Mouse (Mus musculus) CH12.LX (cell line): ENCODE measurements around the gene Sf1. TPM values are rescaled to one million over a fixed set of nuclear protein-coding genes. Genes with fewer than 3 reads are reported as not detected.
A peak's percentile ranks its signal among the peaks of the same experiment; 100 is the strongest.

ENCODE experiments used
- DNase-seq: peaks from one replicate; pipeline ENCODE4 v3.0.0-alpha.2; 2013; ENCODE audit errors: extremely low read depth
- H3K27ac ChIP-seq: 2 replicates; pipeline ENCODE4 v1.5.1; 2012; ENCODE audit warnings: low read depth, mild to moderate bottlenecking, control low read depth, moderate library complexity; ENCODE audit not compliant: insufficient read depth
- H3K27me3 ChIP-seq: replicated peaks from 2 replicates; pipeline ENCODE3; 2012; ENCODE audit warnings: inconsistent platforms
- H3K36me3 ChIP-seq, 2 experiments: replicated peaks in 1 of 2; 2 replicates each; pipeline versions ENCODE3 to v1.6.1; 2012; ENCODE audit warnings: inconsistent platforms in 1 of 2, low read length in 1 of 2, mild to moderate bottlenecking in 1 of 2, mixed read lengths in 1 of 2, moderate library complexity in 1 of 2; ENCODE audit not compliant: control insufficient read depth in 1 of 2, insufficient read depth in 1 of 2
- H3K4me1 ChIP-seq, 2 experiments: 2 replicates each; pipeline ENCODE4 v1.6.1; 2012; ENCODE audit warnings: inconsistent platforms in 1 of 2, moderate library complexity in 1 of 2; ENCODE audit not compliant: insufficient read depth in 2 of 2, control insufficient read depth in 1 of 2
- H3K4me2 ChIP-seq: 2 replicates; pipeline ENCODE4 v1.6.1; 2012; ENCODE audit warnings: low read depth, mild to moderate bottlenecking, control low read depth; ENCODE audit not compliant: poor library complexity, insufficient read depth, severe bottlenecking
- H3K4me3 ChIP-seq, 3 experiments: fragments of 150-350 bp in 1 of 3; sonication (generic) in 1 of 3; replicated peaks in 1 of 3; 2 replicates each; pipeline versions ENCODE3 to v1.5.1; 2011 to 2012; ENCODE audit warnings: low read depth in 2 of 3, low read length in 2 of 3, mild to moderate bottlenecking in 2 of 3, moderate library complexity in 2 of 3, control low read depth in 1 of 3, improper control_type of control experiment in 1 of 3, inconsistent platforms in 1 of 3, mixed read lengths in 1 of 3; ENCODE audit not compliant: poor library complexity in 1 of 3
- H3K79me2 ChIP-seq: replicated peaks from 2 replicates; pipeline ENCODE4 v1.6.1; 2012; ENCODE audit warnings: mild to moderate bottlenecking, moderate library complexity; ENCODE audit not compliant: control insufficient read depth, poor library complexity, insufficient read depth, severe bottlenecking; ENCODE audit errors: extremely low read depth
- H3K9ac ChIP-seq: 2 replicates; pipeline ENCODE4 v1.6.1; 2012; ENCODE audit warnings: low read depth, mild to moderate bottlenecking, control low read depth, moderate library complexity; ENCODE audit not compliant: insufficient read depth
- H3K9me3 ChIP-seq: replicated peaks from 2 replicates; pipeline ENCODE3; 2012; ENCODE audit warnings: low read length, inconsistent platforms, mixed read lengths
- CHD1 ChIP-seq: IDR thresholded peaks from 2 replicates; pipeline ENCODE4 v1.6.1; 2012; ENCODE audit warnings: low read depth, low read length, improper control_type of control experiment, inconsistent platforms
- CTCF ChIP-seq, 2 experiments: IDR thresholded peaks in 1 of 2; conservative IDR thresholded peaks in 1 of 2; 2 replicates each; pipeline ENCODE4 v1.5.1; 2011 to 2012; ENCODE audit warnings: low read depth in 2 of 2, low read length in 2 of 2, improper control_type of control experiment in 1 of 2, inconsistent platforms in 1 of 2, mild to moderate bottlenecking in 1 of 2, moderate library complexity in 1 of 2
- E2F4 ChIP-seq: IDR thresholded peaks from 2 replicates; pipeline ENCODE4 v1.6.1; 2011; ENCODE audit warnings: low read depth, low read length, improper control_type of control experiment; ENCODE audit not compliant: insufficient replicate concordance
- EP300 ChIP-seq: IDR thresholded peaks from 2 replicates; pipeline ENCODE4 v1.6.1; 2011; ENCODE audit warnings: low read length, improper control_type of control experiment
- JUND ChIP-seq: conservative IDR thresholded peaks from 2 replicates; pipeline ENCODE4 v1.6.1; 2011; ENCODE audit warnings: low read depth, low read length, improper control_type of control experiment
- MEF2A ChIP-seq: IDR thresholded peaks from 2 replicates; pipeline ENCODE4 v1.6.1; 2014; ENCODE audit warnings: low read depth, mild to moderate bottlenecking, inconsistent platforms, low read length, improper control_type of control experiment, borderline replicate concordance
- NRF1 ChIP-seq: IDR thresholded peaks from 2 replicates; pipeline ENCODE4 v1.6.1; 2014; ENCODE audit warnings: low read depth, mild to moderate bottlenecking, inconsistent platforms, low read length, improper control_type of control experiment, moderate library complexity
- PAX5 ChIP-seq: IDR thresholded peaks from 2 replicates; pipeline ENCODE4 v1.6.1; 2012; ENCODE audit warnings: low read length, inconsistent platforms, mixed read lengths
- POLR2A ChIP-seq: IDR thresholded peaks from 2 replicates; pipeline ENCODE4 v1.6.1; 2011; ENCODE audit warnings: low read depth, mild to moderate bottlenecking, improper control_type of control experiment, low read length
- POLR2AphosphoS2 ChIP-seq: IDR thresholded peaks from 2 replicates; pipeline ENCODE4 v1.6.1; 2011; ENCODE audit warnings: low read depth, low read length, improper control_type of control experiment
- RAD21 ChIP-seq: IDR thresholded peaks from 2 replicates; pipeline ENCODE4 v1.6.1; 2011; ENCODE audit warnings: low read depth, mild to moderate bottlenecking, low read length, improper control_type of control experiment, moderate library complexity
- RCOR1 ChIP-seq: conservative IDR thresholded peaks from 2 replicates; pipeline ENCODE4 v1.6.1; 2012; ENCODE audit warnings: low read depth, mild to moderate bottlenecking, inconsistent platforms, low read length, improper control_type of control experiment
- SIN3A ChIP-seq: IDR thresholded peaks from 2 replicates; pipeline ENCODE4 v1.6.1; 2012; ENCODE audit warnings: low read length, improper control_type of control experiment, inconsistent platforms
- TBP ChIP-seq: conservative IDR thresholded peaks from 2 replicates; pipeline ENCODE4 v1.6.1; 2011; ENCODE audit warnings: low read depth, low read length, improper control_type of control experiment
- TCF12 ChIP-seq: IDR thresholded peaks from 2 replicates; pipeline ENCODE4 v1.6.1; 2014; ENCODE audit warnings: low read depth, mild to moderate bottlenecking, inconsistent platforms, low read length, improper control_type of control experiment
- ZC3H11A ChIP-seq: IDR thresholded peaks from 2 replicates; pipeline ENCODE4 v1.6.1; 2012; ENCODE audit warnings: low read depth, mild to moderate bottlenecking, inconsistent platforms, low read length, improper control_type of control experiment
- ZMIZ1 ChIP-seq: IDR thresholded peaks from 2 replicates; pipeline ENCODE4 v1.6.1; 2012; ENCODE audit warnings: low read depth, mild to moderate bottlenecking, inconsistent platforms, low read length, improper control_type of control experiment
- dilution Hi-C: fragments of 300-500 bp; cut with MboI; formaldehyde crosslinking; loops from 2 replicates; pipeline ENCODE4 v1.14.3; 2020; ENCODE audit warnings: low sequenced_read_pairs; ENCODE audit not compliant: extremely low pct_unique_long_range_greater_than_20kb, extremely low pct_ligation_motif_present
- in situ Hi-C: fragments of 300-500 bp; cut with MboI; formaldehyde crosslinking; loops from 3 replicates; pipeline ENCODE4 v1.14.3; 2019; ENCODE audit warnings: low sequenced_read_pairs, low pct_ligation_motif_present, low pct_unique_long_range_greater_than_20kb, mixed read lengths
- polyA plus RNA-seq: library from polyadenylated mRNA; unstranded; fragments of >175 nt; gene quantifications from 2 replicates; pipeline ENCODE4 v1.2.1, GENCODE M21; 2012; ENCODE audit warnings: low read depth; ENCODE audit not compliant: insufficient read length
- total RNA-seq, 2 experiments: library from RNA; depleted of rRNA; stranded (reverse); fragments of 300-350 nt in 1 of 2; fragments of >200 nt in 1 of 2; gene quantifications; 2 replicates each; pipeline ENCODE4 v1.2.3; 2012 to 2014

The Sf1 gene
- total and polyA plus RNA-seq, 3 experiments = 54.5 to 251 (median 70.4) TPM

DNA sequence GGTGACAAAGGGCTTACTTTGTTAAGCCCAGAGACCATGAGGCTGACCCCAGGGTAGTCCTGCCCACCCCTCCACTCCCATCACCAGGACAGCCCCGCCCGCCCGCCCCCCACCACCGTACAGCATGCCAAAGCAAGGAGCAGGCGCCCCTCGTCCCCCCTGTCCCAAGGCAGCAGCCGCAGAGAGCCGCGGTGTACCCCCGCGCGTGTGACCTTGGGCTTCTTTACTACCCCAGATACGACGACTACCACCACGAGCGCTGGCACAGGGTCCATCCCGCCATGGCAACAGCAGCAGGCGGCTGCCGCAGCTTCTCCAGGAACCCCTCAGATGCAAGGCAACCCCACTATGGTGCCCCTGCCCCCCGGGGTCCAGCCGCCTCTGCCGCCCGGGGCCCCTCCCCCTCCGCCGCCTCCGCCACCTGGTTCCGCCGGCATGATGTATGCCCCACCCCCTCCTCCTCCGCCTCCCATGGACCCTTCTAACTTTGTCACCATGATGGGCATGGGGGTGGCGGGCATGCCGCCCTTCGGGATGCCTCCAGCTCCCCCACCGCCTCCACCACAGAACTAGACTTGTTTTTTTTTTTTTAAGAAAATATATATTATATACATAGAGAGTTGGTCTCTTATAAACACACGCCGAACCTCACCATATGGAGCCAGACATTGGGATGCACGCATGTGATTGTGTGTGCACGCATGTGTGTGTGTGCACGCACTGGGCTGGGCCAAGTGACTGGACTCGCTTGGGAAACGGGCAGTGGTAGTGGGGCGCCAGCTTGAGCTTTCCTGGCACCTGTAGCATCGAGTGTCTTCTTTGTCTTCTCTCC is 12.1 kb downstream of the Sf1 start:
- peaks cover 11% of the 10 kb centered on the region for H3K79me2 ChIP-seq
- in situ Hi-C loops (no loop called here), dilution Hi-C loops (no loop called here)
- no peaks in the 10 kb centered on the region for H3K27me3 ChIP-seq
- H3K4me3 ChIP-seq = no peak overlapping the region
- no peak overlapping the region for H3K4me2 ChIP-seq
- peaks cover 2 to 53% of the 10 kb centered on the region in 2 experiments; a peak in 3 of 4 replicates for H3K4me1 ChIP-seq
- peaks cover 89 to 96% of the 10 kb centered on the region in 2 experiments for H3K36me3 ChIP-seq
- no peak overlapping the region for H3K9ac ChIP-seq
- no peak overlapping the region for H3K27ac ChIP-seq
- no peak for TF ChIP-seq RAD21
- TF ChIP-seq POLR2AphosphoS2 = no peak
- no peak for TF ChIP-seq JUND
- TF ChIP-seq RCOR1 = no peak
- TF ChIP-seq CTCF (conservative IDR thresholded peaks at IDR 0.05 in 1 of 2, IDR thresholded peaks at IDR 0.05 in 1 of 2; ENCODE audit: low read depth in 2 of 2, low read length in 2 of 2) = no peak
- no peak for TF ChIP-seq NRF1
- no peak for TF ChIP-seq CHD1
- no peak for TF ChIP-seq TCF12
- TF ChIP-seq PAX5 = no peak
- no peak for TF ChIP-seq MEF2A
- no peak for TF ChIP-seq POLR2A
- no peak for TF ChIP-seq ZC3H11A
- TF ChIP-seq TBP = no peak
- no peak for DNase-seq
- no peaks in the 10 kb centered on the region for H3K9me3 ChIP-seq

DNA sequence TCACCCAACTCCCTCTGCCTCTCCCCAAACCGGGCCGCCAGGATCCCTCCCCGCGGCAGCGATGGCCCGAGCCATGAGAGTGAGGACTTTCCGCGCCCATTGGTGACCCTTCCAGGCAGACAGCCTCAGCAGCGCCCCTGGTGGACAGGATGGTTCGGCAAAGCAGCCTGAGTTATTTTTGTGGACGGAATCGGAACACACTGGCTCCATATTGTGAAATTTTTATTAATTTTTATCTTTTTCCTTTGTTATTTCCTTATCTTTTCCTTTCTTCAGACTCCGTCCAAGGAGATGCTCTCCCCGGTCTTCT is 12.7 kb downstream of the Sf1 start:
- peak; percentile 47 to 62; a peak in 3 of 4 replicates for TF ChIP-seq CTCF (conservative IDR thresholded peaks at IDR 0.05 in 1 of 2, IDR thresholded peaks at IDR 0.05 in 1 of 2; ENCODE audit: low read depth in 2 of 2, low read length in 2 of 2)
- no peak for TF ChIP-seq ZMIZ1
- TF ChIP-seq, all 38 proteins: peak for 1
- Histone ChIP-seq H3K27ac (no peak overlapping the region), H3K4me1 (peaks cover 2 to 48% of the 10 kb centered on the region in 2 experiments; a peak in 2 of 4 replicates), H3K9me3 (no peaks in the 10 kb centered on the region), H3K9ac (no peak overlapping the region), H3K4me3 (no peak overlapping the region), H3K4me2 (no peak overlapping the region), H3K27me3 (no peaks in the 10 kb centered on the region), H3K36me3 (peaks cover 83 to 96% of the 10 kb centered on the region in 2 experiments), H3K79me2 (peaks cover 8% of the 10 kb centered on the region)
- DNase-seq = no peak
- in situ Hi-C loops = no loop called here
- dilution Hi-C loops = no loop called here

DNA sequence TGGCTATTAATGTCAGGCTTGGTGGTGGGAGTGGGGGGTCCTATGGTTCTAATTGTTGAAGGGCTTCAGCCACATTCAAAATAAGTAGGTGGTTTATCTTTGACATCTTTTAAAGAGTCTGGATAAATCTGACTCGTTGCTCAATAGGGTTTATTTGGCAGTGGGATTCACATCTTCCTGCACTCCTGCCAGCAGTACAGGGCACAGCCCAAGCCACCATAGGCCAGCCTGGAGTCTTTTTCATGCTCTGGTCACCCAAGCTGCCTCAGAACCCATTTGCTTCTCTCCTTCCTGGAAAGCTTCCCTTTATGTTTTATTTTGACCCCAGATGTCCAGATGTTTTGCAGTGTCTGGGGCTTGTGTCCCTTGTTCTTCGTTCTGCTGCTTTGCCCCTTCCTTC is 13.2 kb downstream of the Sf1 start:
- H3K4me1 ChIP-seq = peaks cover 2 to 43% of the 10 kb centered on the region in 2 experiments; a peak in 2 of 4 replicates
- TF ChIP-seq EP300 = no peak
- TF ChIP-seq ZC3H11A = no peak
- TF ChIP-seq E2F4 = no peak
- no peak for TF ChIP-seq SIN3A
- no peak overlapping the region for H3K27ac ChIP-seq
- H3K4me3 ChIP-seq = no peak overlapping the region
- dilution Hi-C loops (no loop called here), in situ Hi-C loops (no loop called here)
- no peaks in the 10 kb centered on the region for H3K27me3 ChIP-seq
- H3K79me2 ChIP-seq = peaks cover 8% of the 10 kb centered on the region
- DNase-seq = no peak
- no peak overlapping the region for H3K9ac ChIP-seq
- peaks cover 79 to 93% of the 10 kb centered on the region in 2 experiments for H3K36me3 ChIP-seq
- H3K9me3 ChIP-seq = no peaks in the 10 kb centered on the region
- no peak overlapping the region for H3K4me2 ChIP-seq
